Mouse (Mus musculus) myocyte (in vitro differentiated cells): ENCODE measurements at regions not wholly inside any gene's neighbourhood (a gene's known extent, or its start where the extent isn't known, plus 50 kb on each side); places are given as distances from the start of the nearest gene placed in this dataset.

Source experiments
- MAX ChIP-seq: IDR thresholded peaks from one replicate; pipeline ENCODE4 v1.6.1; 2011; ENCODE audit warnings: low read depth, mild to moderate bottlenecking, control low read depth
- POLR2A ChIP-seq: IDR thresholded peaks from one replicate; pipeline ENCODE4 v1.6.1; 2011; ENCODE audit warnings: low read depth, mild to moderate bottlenecking, control low read depth, moderate library complexity; ENCODE audit not compliant: insufficient read length
- USF1 ChIP-seq: IDR thresholded peaks from one replicate; pipeline ENCODE4 v1.6.1; 2011; ENCODE audit warnings: low read depth, mild to moderate bottlenecking, control low read depth, moderate library complexity

DNA sequence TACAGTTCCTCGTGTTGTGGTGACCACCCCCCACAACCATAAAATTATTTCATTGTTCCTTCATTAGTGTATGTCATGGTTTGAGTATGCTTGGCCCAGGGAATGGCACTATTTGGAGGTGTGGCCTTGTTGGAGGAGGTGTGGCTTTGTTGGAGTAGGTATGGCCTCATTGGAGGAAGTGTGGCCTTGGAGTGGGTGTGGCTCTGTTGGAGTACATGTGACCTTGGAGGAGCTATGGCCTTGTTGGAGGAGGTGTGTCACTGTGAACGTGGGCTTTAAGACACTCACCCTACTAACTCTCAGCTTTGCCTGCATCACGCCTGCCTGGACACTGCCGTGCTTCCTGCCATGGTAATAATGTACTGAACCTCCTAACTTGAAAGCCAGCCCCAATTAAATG, 179.9 kb downstream of the Cryba4 start:
- no peak for TF ChIP-seq MAX
- no peak for TF ChIP-seq USF1
- TF ChIP-seq POLR2A: no peak
